Mouse (Mus musculus) liver, embryonic 13.5 days (tissue): ENCODE measurements around the gene Med12l. TPM values are rescaled to one million over a fixed set of nuclear protein-coding genes. Genes with fewer than 3 reads are reported as not detected.

Experiments used
- ATAC-seq: fragments of 200-750 bp; cut with Nextera tagmentation; 2 replicates; pipeline ENCODE4 v1.8.0; 2017; ENCODE audit warnings: low read depth, mild to moderate bottlenecking, moderate number of reproducible peaks, moderate library complexity
- DNase-seq: peaks from one replicate; pipeline ENCODE4 v3.0.0; 2022
- H3K27ac ChIP-seq: fragments of 300-500 bp; sonication (generic); 2 replicates; pipeline ENCODE4 v1.5.1; 2015; ENCODE audit warnings: moderate library complexity, mild to moderate bottlenecking, inconsistent platforms
- H3K27me3 ChIP-seq: fragments of 300-500 bp; sonication (generic); 2 replicates; pipeline ENCODE4 v1.6.1; 2015; ENCODE audit warnings: mild to moderate bottlenecking, inconsistent platforms
- H3K36me3 ChIP-seq: fragments of 300-500 bp; sonication (generic); 2 replicates; pipeline ENCODE4 v1.6.1; 2015; ENCODE audit warnings: mild to moderate bottlenecking, inconsistent platforms
- H3K4me1 ChIP-seq: fragments of 300-500 bp; sonication (generic); replicated peaks from 2 replicates; pipeline ENCODE4 v1.6.1; 2015; ENCODE audit warnings: inconsistent platforms
- H3K4me2 ChIP-seq: fragments of 300-500 bp; sonication (generic); 2 replicates; pipeline ENCODE4 v1.6.1; 2015; ENCODE audit warnings: inconsistent platforms, mild to moderate bottlenecking, moderate library complexity
- H3K4me3 ChIP-seq: fragments of 300-500 bp; sonication (generic); replicated peaks from 2 replicates; pipeline ENCODE4 v1.5.1; 2015; ENCODE audit warnings: mild to moderate bottlenecking, inconsistent platforms
- H3K9ac ChIP-seq: fragments of 300-500 bp; sonication (generic); 2 replicates; pipeline ENCODE4 v1.6.1; 2015; ENCODE audit warnings: mild to moderate bottlenecking, inconsistent platforms
- H3K9me3 ChIP-seq: fragments of 300-500 bp; sonication (generic); replicated peaks from 2 replicates; pipeline ENCODE4 v1.6.1; 2016; ENCODE audit warnings: inconsistent platforms
- WGBS: fragments of 180-500 bp; shearing (Covaris S2); methylation state at CpG from one replicate; pipeline ENCODE4 v1.1.7; 2015; ENCODE audit not compliant: insufficient replicate concordance; 5-methylcytosine and 5-hydroxymethylcytosine counted together
- polyA plus RNA-seq: library from polyadenylated mRNA; unstranded; fragments of >200 nt; fragmentation: Nextera tagmentation; extraction: Ambion mirVana; gene quantifications from 2 replicates; pipeline ENCODE4 v1.2.1, GENCODE M21; 2015

The Med12l gene
- polyA plus RNA-seq, 1 experiment from 2014 or later: 0.69 TPM

- no peaks in the 10 kb centered on the region for H3K9me3 ChIP-seq
- no peak overlapping the region for H3K4me2 ChIP-seq
- H3K4me3 ChIP-seq: no peak overlapping the region
- WGBS: 64% methylated on average over 4 of the region's 4 CpGs
- DNase-seq (no peak), ATAC-seq (no peak)
- H3K36me3 ChIP-seq: no peaks in the 10 kb centered on the region
- no peaks in the 10 kb centered on the region for H3K27me3 ChIP-seq
- 0 out of 2 replicates have a peak, but pooled peaks cover 5% of the 10 kb centered on the region for H3K4me1 ChIP-seq
- H3K9ac ChIP-seq: no peak overlapping the region
- H3K27ac ChIP-seq: no peak overlapping the region
Observed at GRCm38 (mm10) chr3:59169215-59169614, 163.6 kb downstream of the Med12l start.

- DNase-seq (no peak), ATAC-seq (no peak)
Observed at GRCm38 (mm10) chr3:59169921-59170627, 164.4 kb downstream of the Med12l start.

GRCm38 (mm10) chr3:59174426-59175154 is 169.0 kb downstream of the Med12l start:
- ATAC-seq (no peak), DNase-seq (no peak)
- no peaks in the 10 kb centered on the region for H3K27me3 ChIP-seq
- 36% methylated on average over 6 of the region's 6 CpGs for WGBS
- no peaks in the 10 kb centered on the region for H3K9me3 ChIP-seq
- no peak overlapping the region for H3K9ac ChIP-seq
- no peak overlapping the region for H3K27ac ChIP-seq
- H3K4me3 ChIP-seq: no peak overlapping the region
- H3K36me3 ChIP-seq: no peaks in the 10 kb centered on the region
- H3K4me1 ChIP-seq: 0 out of 2 replicates have a peak, but pooled peaks cover 5% of the 10 kb centered on the region
- H3K4me2 ChIP-seq: no peak overlapping the region

More at GRCm38 (mm10) chr3:59169921-59170627, 164.4 kb downstream of the Med12l start:
- Histone ChIP-seq H3K27me3 (no peaks in the 10 kb centered on the region), H3K4me3 (no peak overlapping the region), H3K9me3 (no peaks in the 10 kb centered on the region), H3K36me3 (no peaks in the 10 kb centered on the region), H3K4me1 (0 out of 2 replicates have a peak, but pooled peaks cover 5% of the 10 kb centered on the region), H3K9ac (no peak overlapping the region), H3K27ac (no peak overlapping the region), H3K4me2 (no peak overlapping the region)
- 33% methylated on average over 2 of the region's 2 CpGs for WGBS

- ATAC-seq (no peak), DNase-seq (no peak)
- Histone ChIP-seq H3K4me1 (0 out of 2 replicates have a peak, but pooled peaks cover under 1% of the 10 kb centered on the region), H3K27me3 (no peaks in the 10 kb centered on the region), H3K9ac (no peak overlapping the region), H3K9me3 (no peaks in the 10 kb centered on the region), H3K27ac (no peak overlapping the region), H3K4me3 (no peak overlapping the region), H3K4me2 (no peak overlapping the region), H3K36me3 (no peaks in the 10 kb centered on the region)
- 29% methylated on average over 5 of the region's 5 CpGs for WGBS
Observed at GRCm38 (mm10) chr3:59175234-59175633, 169.6 kb downstream of the Med12l start.

GRCm38 (mm10) chr3:59176871-59177270 is 171.2 kb downstream of the Med12l start:
- no peak for ATAC-seq
- Histone ChIP-seq H3K4me3 (no peak overlapping the region), H3K9ac (no peak overlapping the region), H3K9me3 (no peaks in the 10 kb centered on the region), H3K36me3 (no peaks in the 10 kb centered on the region), H3K27ac (no peak overlapping the region), H3K4me2 (no peak overlapping the region), H3K27me3 (no peaks in the 10 kb centered on the region), H3K4me1 (no peaks in the 10 kb centered on the region)
- WGBS: 53% methylated on average over 5 of the region's 5 CpGs
- DNase-seq: no peak

- ATAC-seq (no peak), DNase-seq (no peak)
Observed at GRCm38 (mm10) chr3:59181134-59181533, 175.5 kb downstream of the Med12l start.

GRCm38 (mm10) chr3:59182129-59182528 is 176.5 kb downstream of the Med12l start:
- H3K4me2 ChIP-seq: no peak overlapping the region
- no peak overlapping the region for H3K27ac ChIP-seq
- ATAC-seq (no peak), DNase-seq (no peak)
- no peaks in the 10 kb centered on the region for H3K4me1 ChIP-seq
- H3K9ac ChIP-seq: no peak overlapping the region
- no peaks in the 10 kb centered on the region for H3K36me3 ChIP-seq
- H3K9me3 ChIP-seq: no peaks in the 10 kb centered on the region
- H3K4me3 ChIP-seq: no peak overlapping the region
- H3K27me3 ChIP-seq: no peaks in the 10 kb centered on the region; the same call in 1 of the 2 replicates

More at GRCm38 (mm10) chr3:59181134-59181533, 175.5 kb downstream of the Med12l start:
- H3K4me1 ChIP-seq: no peaks in the 10 kb centered on the region
- no peak overlapping the region for H3K27ac ChIP-seq
- no peaks in the 10 kb centered on the region for H3K9me3 ChIP-seq
- H3K9ac ChIP-seq: no peak overlapping the region
- H3K36me3 ChIP-seq: no peaks in the 10 kb centered on the region
- WGBS: 57% methylated on average over 5 of the region's 5 CpGs
- H3K27me3 ChIP-seq: no peaks in the 10 kb centered on the region
- H3K4me2 ChIP-seq: no peak overlapping the region
- no peak overlapping the region for H3K4me3 ChIP-seq

GRCm38 (mm10) chr3:59185662-59186061 is 180.0 kb downstream of the Med12l start:
- ATAC-seq (no peak), DNase-seq (no peak)
- no peak overlapping the region for H3K4me3 ChIP-seq
- no peaks in the 10 kb centered on the region for H3K4me1 ChIP-seq
- H3K9ac ChIP-seq: no peak overlapping the region
- no peak overlapping the region for H3K27ac ChIP-seq
- no peaks in the 10 kb centered on the region for H3K9me3 ChIP-seq
- 74% methylated on average over 4 of the region's 4 CpGs for WGBS
- H3K36me3 ChIP-seq: no peaks in the 10 kb centered on the region
- no peaks in the 10 kb centered on the region; the same call in 1 of the 2 replicates for H3K27me3 ChIP-seq
- no peak overlapping the region for H3K4me2 ChIP-seq

- H3K27me3 ChIP-seq: no peaks in the 10 kb centered on the region; the same call in 1 of the 2 replicates
Observed at GRCm38 (mm10) chr3:59187336-59187735, 181.7 kb downstream of the Med12l start.

GRCm38 (mm10) chr3:59191674-59192073 is 186.0 kb downstream of the Med12l start:
- no peaks in the 10 kb centered on the region for H3K36me3 ChIP-seq
- WGBS: 85% methylated on average over 6 of the region's 6 CpGs
- H3K4me2 ChIP-seq: no peak overlapping the region
- DNase-seq: no peak
- H3K4me3 ChIP-seq: no peak overlapping the region
- H3K4me1 ChIP-seq: no peaks in the 10 kb centered on the region
- no peak for ATAC-seq
- H3K9ac ChIP-seq: no peak overlapping the region
- no peaks in the 10 kb centered on the region; the same call in 1 of the 2 replicates for H3K27me3 ChIP-seq
- H3K27ac ChIP-seq: no peak overlapping the region
- H3K9me3 ChIP-seq: no peaks in the 10 kb centered on the region

More at GRCm38 (mm10) chr3:59187336-59187735, 181.7 kb downstream of the Med12l start:
- H3K36me3 ChIP-seq: no peaks in the 10 kb centered on the region
- no peak overlapping the region for H3K4me3 ChIP-seq
- WGBS: 56% methylated on average over 4 of the region's 4 CpGs
- ATAC-seq: no peak
- DNase-seq: no peak
- H3K27ac ChIP-seq: no peak overlapping the region
- no peak overlapping the region for H3K4me2 ChIP-seq
- H3K9ac ChIP-seq: no peak overlapping the region
- no peaks in the 10 kb centered on the region for H3K9me3 ChIP-seq
- H3K4me1 ChIP-seq: no peaks in the 10 kb centered on the region

GRCm38 (mm10) chr3:59194099-59194498 is 188.5 kb downstream of the Med12l start:
- no peaks in the 10 kb centered on the region for H3K9me3 ChIP-seq
- no peak overlapping the region for H3K27ac ChIP-seq
- 72% methylated on average over 7 of the region's 7 CpGs for WGBS
- no peak for ATAC-seq
- H3K4me2 ChIP-seq: no peak overlapping the region
- no peak overlapping the region for H3K9ac ChIP-seq
- H3K4me1 ChIP-seq: no peaks in the 10 kb centered on the region
- H3K36me3 ChIP-seq: no peaks in the 10 kb centered on the region
- H3K4me3 ChIP-seq: no peak overlapping the region
- no peak for DNase-seq
- H3K27me3 ChIP-seq: no peaks in the 10 kb centered on the region
